Mouse (Mus musculus) MEL-GATA-1-ER (cell line): Measurements from ENCODE around the gene Adam25.
"Not testable (repeated sequence)": the region's sequence is repeated elsewhere in the genome, so short reads cannot be mapped to it uniquely, and the experiment has no call there.

Experiments
- DNase-seq: peaks from one replicate; pipeline ENCODE4 v3.0.0-alpha.2; 2012; ENCODE audit warnings: low read depth; ENCODE audit errors: extremely low read depth

Adam25 gene

DNA sequence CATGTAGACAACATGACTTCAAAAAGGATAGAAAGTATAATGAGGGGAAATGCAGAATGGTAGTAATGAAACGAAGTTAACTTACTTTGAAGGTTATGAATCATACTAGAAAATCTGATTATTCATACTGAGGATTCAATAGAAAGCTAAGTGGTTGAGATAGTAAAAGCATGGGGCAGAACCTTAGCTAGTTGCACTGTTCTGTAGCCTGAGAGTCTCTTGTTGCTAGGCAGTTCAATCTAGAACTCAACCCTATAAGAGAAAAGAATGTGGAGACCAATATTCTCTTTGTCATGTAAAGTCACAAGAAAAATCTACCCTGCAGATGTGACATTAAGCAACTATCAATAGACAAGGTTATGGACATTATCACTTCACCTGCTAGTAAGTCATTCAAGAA lies at the start of gene Adam25:
Adam25 (plus strand) TSS at position 301 of the 400 bp plus-strand sequence.
- DNase-seq, result not testable (repeated sequence)

DNA sequence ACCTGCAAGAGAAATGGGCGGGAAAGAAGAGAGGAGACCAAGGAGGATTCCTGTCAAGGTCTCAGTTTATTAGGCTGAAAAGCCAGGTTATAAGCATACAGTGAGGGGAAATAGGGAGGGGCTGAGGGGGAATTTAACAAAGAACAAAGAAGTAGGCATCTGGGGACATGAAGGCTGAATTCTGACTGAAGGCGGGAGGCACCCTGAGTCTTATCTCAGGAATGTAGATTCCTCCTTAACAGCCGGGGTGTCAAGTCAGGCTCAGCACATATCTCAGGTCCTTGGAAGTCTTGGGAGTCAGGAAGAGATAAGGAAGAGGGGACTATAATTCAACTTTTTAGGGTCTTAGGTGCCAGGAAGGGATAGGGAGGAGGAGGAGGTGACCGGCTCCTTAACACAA lies 36.6 kb upstream of the Adam25 start:
- DNase-seq, result not testable (repeated sequence)

DNA sequence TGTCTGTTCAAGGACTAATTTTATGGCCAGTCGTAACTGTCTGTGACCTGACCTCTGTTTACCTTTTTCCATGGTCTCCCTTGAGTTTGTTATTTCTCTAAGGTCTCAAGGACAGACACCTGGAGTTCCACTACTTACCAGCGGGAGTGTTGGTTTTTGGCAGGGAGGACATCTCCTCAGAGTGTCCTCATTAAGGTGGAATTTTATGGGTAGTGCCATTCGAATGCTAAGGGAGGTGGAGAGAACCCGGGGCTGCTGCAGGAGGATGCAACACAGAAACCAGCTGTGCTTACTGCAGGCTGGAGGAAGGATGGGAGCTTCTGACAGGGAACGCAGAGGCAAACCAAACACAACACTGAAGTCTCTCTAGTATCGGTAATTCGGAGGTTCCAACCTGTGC lies 36.0 kb upstream of the Adam25 start:
- no peak for DNase-seq

DNA sequence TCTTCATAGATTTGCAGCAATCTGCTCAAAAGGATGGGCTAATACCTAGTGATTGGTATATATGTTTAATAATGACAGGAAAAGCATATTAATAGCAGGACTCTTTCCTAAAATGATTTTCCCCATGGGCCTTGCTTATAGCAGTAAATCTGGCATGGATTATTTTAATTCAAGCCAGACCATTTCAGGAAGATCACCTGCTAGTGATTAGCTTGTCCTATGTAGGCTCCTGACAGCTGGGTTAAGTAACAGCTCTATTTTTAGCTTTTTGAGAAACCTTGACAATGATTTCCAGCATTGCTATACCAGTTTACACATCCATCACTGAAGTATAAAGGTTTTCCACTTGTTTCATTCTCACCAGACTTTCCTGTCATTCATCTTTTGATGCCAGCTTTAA lies 31.3 kb downstream of the Adam25 start:
- DNase-seq, result no peak

- not testable (repeated sequence) for DNase-seq
Measured at GRCm38 (mm10) chr8:40792973-40793372, 41.0 kb downstream of the Adam25 start, which contains the start of gene Adam20. Adam20 (plus strand) TSS chr8:40793273.

DNA sequence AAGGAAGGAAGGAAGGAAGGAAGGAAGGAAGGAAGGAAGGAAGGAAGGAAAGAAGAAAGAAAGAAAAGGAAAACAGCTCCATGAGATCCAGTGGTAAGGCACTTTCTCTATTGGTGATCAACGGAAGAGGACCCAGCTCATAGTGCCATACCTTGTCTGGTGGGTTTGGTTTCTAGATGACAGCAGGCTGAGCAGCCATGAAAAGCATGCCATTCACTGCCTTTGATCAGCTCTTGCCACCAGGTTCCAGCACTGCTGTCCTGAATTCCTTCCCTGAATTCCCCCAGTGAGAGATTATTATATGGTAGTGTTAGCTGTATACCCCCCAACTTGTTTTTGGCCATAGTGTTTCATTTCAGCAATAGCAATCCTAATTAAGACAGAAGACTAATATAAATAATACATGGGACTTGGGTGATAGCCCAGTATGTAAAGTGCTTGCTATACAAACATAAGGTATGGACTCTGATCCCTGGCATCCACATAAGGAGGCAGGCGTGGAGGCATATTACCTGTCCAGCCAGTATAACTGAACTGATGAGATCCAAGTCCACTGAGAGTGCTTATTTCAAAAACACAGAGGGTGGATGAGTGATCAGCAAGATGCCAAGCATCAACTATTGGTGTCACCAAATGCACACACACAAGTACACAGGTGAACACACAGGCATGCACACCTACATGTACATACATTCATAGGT lies 51.5 kb downstream of the Adam25 start:
- DNase-seq, result no peak
